Mouse (Mus musculus): Measurements from ENCODE around the gene Haspin. TPM values are rescaled to one million over a fixed set of nuclear protein-coding genes. Genes with fewer than 3 reads are reported as not detected.

Gene Haspin
- total and polyA plus RNA-seq, 3 experiments, result 15.7 to 27.0 (median 18.6) TPM

DNA sequence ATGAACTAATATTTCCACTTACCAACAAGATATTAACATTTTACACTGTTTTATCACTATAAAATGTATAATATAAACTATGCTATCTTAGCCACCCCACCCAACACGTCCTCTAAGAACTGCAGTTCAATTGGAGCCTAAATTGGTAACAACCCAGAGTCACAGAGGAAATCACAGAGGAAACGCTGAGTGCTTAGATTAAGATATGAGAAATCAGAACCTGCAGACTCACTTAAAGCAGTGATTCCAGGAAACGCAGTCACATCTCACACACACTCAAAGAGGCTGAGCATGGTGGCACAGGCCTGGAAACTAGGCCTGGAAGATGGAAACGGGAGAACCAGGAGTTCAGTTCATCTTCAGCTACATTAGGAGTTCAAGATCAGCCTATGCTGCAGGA, 36.8 kb downstream of the Haspin start:
- Histone ChIP-seq H3K4me2 (ENCODE audit: insufficient read depth, low read depth, poor library complexity, severe bottlenecking) (no peak overlapping the region), H3K79me2 (replicated peaks; ENCODE audit: control insufficient read depth, extremely low read depth, insufficient read depth, poor library complexity, severe bottlenecking) (no peaks in the 10 kb centered on the region), H3K27ac (ENCODE audit: insufficient read depth, low read depth) (no peak overlapping the region), H3K36me3 (replicated peaks in 1 of 2; ENCODE audit: control insufficient read depth in 1 of 2, insufficient read depth in 1 of 2, low read length in 1 of 2) (no peaks in the 10 kb centered on the region), H3K9me3 (replicated peaks; ENCODE audit: low read length) (no peaks in the 10 kb centered on the region), H3K9ac (ENCODE audit: insufficient read depth, low read depth) (no peak overlapping the region), H3K4me3 (replicated peaks in 1 of 3; ENCODE audit: low read depth in 2 of 3, low read length in 2 of 3, poor library complexity in 1 of 3) (no peak overlapping the region), H3K4me1 (ENCODE audit: control insufficient read depth in 1 of 2, insufficient read depth in 2 of 2) (peaks cover 0 to 7% of the 10 kb centered on the region in 2 experiments; a peak in 2 of 4 replicates), H3K27me3 (replicated peaks) (no peaks in the 10 kb centered on the region)
- TF ChIP-seq ETS1 (conservative IDR thresholded peaks at IDR 0.05; ENCODE audit: low read depth, low read length) (no peak), MAX (IDR thresholded peaks at IDR 0.05; ENCODE audit: low read length) (no peak), CHD2 (IDR thresholded peaks at IDR 0.05; ENCODE audit: low read length) (no peak)
- in situ Hi-C loops (cut with MboI; ENCODE audit: low pct_ligation_motif_present, low pct_unique_long_range_greater_than_20kb, low sequenced_read_pairs), result no loop called here
- DNase-seq (ENCODE audit: extremely low read depth), result no peak
- dilution Hi-C loops (cut with MboI; ENCODE audit: extremely low pct_ligation_motif_present, extremely low pct_unique_long_range_greater_than_20kb, low sequenced_read_pairs), result no loop called here

- dilution Hi-C loops (cut with MboI; ENCODE audit: extremely low pct_ligation_motif_present, extremely low pct_unique_long_range_greater_than_20kb, low sequenced_read_pairs) (no loop called here), in situ Hi-C loops (cut with MboI; ENCODE audit: low pct_ligation_motif_present, low pct_unique_long_range_greater_than_20kb, low sequenced_read_pairs) (no loop called here)
- Histone ChIP-seq H3K4me2 (ENCODE audit: insufficient read depth, low read depth, poor library complexity, severe bottlenecking) (no peak overlapping the region), H3K4me1 (ENCODE audit: control insufficient read depth in 1 of 2, insufficient read depth in 2 of 2) (peaks cover 0 to 7% of the 10 kb centered on the region in 2 experiments; a peak in 2 of 4 replicates), H3K9me3 (replicated peaks; ENCODE audit: low read length) (no peaks in the 10 kb centered on the region), H3K79me2 (replicated peaks; ENCODE audit: control insufficient read depth, extremely low read depth, insufficient read depth, poor library complexity, severe bottlenecking) (no peaks in the 10 kb centered on the region), H3K4me3 (replicated peaks in 1 of 3; ENCODE audit: low read depth in 2 of 3, low read length in 2 of 3, poor library complexity in 1 of 3) (no peak overlapping the region), H3K27ac (ENCODE audit: insufficient read depth, low read depth) (no peak overlapping the region), H3K9ac (ENCODE audit: insufficient read depth, low read depth) (no peak overlapping the region), H3K36me3 (replicated peaks in 1 of 2; ENCODE audit: control insufficient read depth in 1 of 2, insufficient read depth in 1 of 2, low read length in 1 of 2) (no peaks in the 10 kb centered on the region), H3K27me3 (replicated peaks) (no peaks in the 10 kb centered on the region)
- no peak for TF ChIP-seq MAZ (IDR thresholded peaks at IDR 0.05; ENCODE audit: low read depth, low read length)
- no peak for TF ChIP-seq IRF4 (IDR thresholded peaks at IDR 0.05; ENCODE audit: low read depth, low read length)
- no peak for TF ChIP-seq PAX5 (IDR thresholded peaks at IDR 0.05; ENCODE audit: low read length)
- no peak for TF ChIP-seq UBTF (IDR thresholded peaks at IDR 0.05; ENCODE audit: low read depth, low read length)
- no peak for TF ChIP-seq MEF2A (IDR thresholded peaks at IDR 0.05; ENCODE audit: borderline replicate concordance, low read depth, low read length)
- no peak for TF ChIP-seq ZMIZ1 (IDR thresholded peaks at IDR 0.05; ENCODE audit: low read depth, low read length)
- TF ChIP-seq E2F4 (IDR thresholded peaks at IDR 0.05; ENCODE audit: insufficient replicate concordance, low read depth, low read length), result no peak
- TF ChIP-seq NRF1 (IDR thresholded peaks at IDR 0.05; ENCODE audit: low read depth, low read length), result no peak
- no peak for TF ChIP-seq ZC3H11A (IDR thresholded peaks at IDR 0.05; ENCODE audit: low read depth, low read length)
- TF ChIP-seq ELF1 (IDR thresholded peaks at IDR 0.05; ENCODE audit: low read depth, low read length), result no peak
- TF ChIP-seq EP300 (IDR thresholded peaks at IDR 0.05; ENCODE audit: low read length), result no peak
- TF ChIP-seq POLR2A (IDR thresholded peaks at IDR 0.05; ENCODE audit: low read depth, low read length), result no peak
- no peak for TF ChIP-seq NELFE (IDR thresholded peaks at IDR 0.05; ENCODE audit: low read depth, low read length)
- TF ChIP-seq MYC (IDR thresholded peaks at IDR 0.05; ENCODE audit: low read depth, low read length), result no peak
- no peak for TF ChIP-seq SIN3A (IDR thresholded peaks at IDR 0.05; ENCODE audit: low read length)
- no peak for TF ChIP-seq GABPA (IDR thresholded peaks at IDR 0.05; ENCODE audit: insufficient replicate concordance, low read depth, low read length)
- TF ChIP-seq TBP (conservative IDR thresholded peaks at IDR 0.05; ENCODE audit: low read depth, low read length), result no peak
- DNase-seq (ENCODE audit: extremely low read depth), result no peak
These were observed 37.9 kb downstream of the Haspin start for GRCm38 (mm10) chr11:73099976-73100750.

Data from CH12.LX (cell line).